Mouse (Mus musculus) gastrocnemius, postnatal 36 days (tissue): Measurements from ENCODE around the gene Gm49383. TPM values are rescaled to one million over a fixed set of nuclear protein-coding genes. Genes with fewer than 3 reads are reported as not detected.
"Not testable (repeated sequence)": the region's sequence is repeated elsewhere in the genome, so short reads cannot be mapped to it uniquely, and the experiment has no call there.

Experiments
- DNase-seq, 2 experiments: peaks; one replicate each; pipeline ENCODE4 v3.0.0; 2022
- intact Hi-C: fragments of 180-260 bp; cut with DNase I; formaldehyde crosslinking; loops from one replicate; pipeline ENCODE4 v1.15.1; 2025
- microRNA-seq, 2 experiments: library from miRNA; unstranded; fragments of <30 nt; microRNA quantifications; one replicate each; pipeline ENCODE4 v1.2.0; 2021
- total RNA-seq, 2 experiments: library from RNA; stranded (reverse); gene quantifications; 2 replicates each; pipeline ENCODE4 v1.2.3; 2021

Gene Gm49383
- total RNA-seq, 2 experiments from 2014 or later, result 1.9 to 3.2 TPM

DNA sequence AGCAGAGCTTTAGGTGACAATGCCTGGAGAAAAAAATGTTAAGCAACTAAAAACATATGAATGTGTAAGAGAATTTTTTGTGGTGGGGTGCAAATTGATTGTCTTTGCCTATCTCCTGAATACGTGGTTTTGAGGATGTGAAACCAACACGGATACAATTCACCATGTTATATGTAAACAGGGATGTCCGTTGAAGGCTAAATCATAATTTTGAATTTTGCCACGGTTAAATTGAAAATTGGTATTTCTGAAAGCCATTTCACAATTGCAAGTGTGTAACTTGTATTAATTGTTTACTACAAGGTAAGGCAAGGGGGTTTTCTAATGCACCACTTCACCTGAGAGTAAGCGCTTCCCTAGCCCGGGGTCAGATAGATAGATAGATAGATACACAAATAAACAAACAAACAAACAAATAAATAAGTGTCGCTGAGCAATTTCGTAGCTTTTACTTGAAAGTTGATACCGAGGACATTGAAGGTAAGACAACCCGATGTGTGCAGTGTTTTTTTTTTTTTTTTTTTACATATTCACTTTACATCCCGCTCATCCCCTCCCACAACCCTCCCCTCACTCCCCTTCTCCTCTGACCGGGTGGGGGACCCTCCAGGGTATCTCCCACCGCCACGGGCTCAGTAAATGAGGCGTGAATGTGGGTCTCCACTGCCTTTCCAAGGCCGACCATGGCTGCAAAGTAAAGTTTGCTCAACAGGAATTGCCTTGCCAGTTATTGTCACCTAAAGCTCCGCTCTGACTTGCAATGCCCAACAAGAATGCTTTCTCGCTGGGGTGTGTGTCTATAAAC lies 29.0 kb downstream of the Gm49383 start:
- DNase-seq, result no peak
- intact Hi-C loops, result no loop called here

DNA sequence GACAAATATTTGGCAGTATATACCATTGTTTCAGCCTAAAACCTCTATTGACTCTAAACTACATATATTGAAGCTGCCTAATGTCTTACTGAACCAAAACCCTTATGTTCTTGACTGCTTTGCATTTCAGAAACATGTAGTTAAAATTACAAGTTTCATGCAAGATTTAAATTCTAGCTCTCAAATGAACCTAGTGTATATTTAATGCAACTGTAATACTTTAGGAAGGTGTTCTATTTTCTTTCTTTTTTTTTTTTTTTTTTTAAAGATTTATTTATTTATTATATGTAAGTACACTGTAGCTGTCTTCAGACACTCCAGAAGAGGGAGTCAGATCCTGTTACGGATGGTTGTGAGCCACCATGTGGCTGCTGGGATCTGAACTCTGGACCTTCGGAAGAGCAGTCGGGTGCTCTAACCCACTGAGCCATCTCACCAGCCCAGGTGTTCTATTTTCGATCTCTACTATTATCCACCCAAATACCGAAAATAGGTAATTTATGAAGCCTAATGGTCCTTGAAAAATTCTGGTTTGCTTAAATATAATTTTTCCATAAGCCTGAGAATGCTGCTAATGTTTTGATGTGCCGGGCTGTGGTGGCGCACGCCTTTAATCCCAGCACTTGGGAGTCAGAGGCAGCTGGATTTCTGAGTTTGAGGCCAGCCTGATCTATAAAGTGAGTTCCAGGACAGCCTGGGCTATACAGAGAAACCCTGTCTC lies 29.9 kb downstream of the Gm49383 start:
- DNase-seq, result not testable (repeated sequence)

DNA sequence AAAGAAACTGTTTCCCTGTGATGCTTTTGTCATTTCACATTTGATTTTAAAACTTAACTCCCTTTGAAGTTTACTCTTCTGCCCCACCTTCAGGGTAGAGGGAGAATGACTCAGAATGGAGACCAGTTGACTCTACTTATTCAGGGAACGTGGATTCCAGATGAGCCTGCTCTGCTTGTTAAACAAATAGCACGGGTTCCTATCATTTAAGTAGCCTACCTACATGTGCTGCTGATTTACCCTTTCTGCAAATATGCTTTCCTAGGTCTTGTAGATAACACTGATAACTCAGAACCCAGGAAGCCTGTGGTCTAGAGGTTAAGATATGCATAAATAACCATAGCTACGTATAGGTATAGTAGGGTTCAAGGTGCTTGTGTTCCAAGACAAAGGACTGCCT lies 32.0 kb downstream of the Gm49383 start:
- DNase-seq, result no peak
- intact Hi-C loops, result no loop called here

More for the DNA sequence above, 29.9 kb downstream of the Gm49383 start:
- intact Hi-C loops, result not testable (repeated sequence)

DNA sequence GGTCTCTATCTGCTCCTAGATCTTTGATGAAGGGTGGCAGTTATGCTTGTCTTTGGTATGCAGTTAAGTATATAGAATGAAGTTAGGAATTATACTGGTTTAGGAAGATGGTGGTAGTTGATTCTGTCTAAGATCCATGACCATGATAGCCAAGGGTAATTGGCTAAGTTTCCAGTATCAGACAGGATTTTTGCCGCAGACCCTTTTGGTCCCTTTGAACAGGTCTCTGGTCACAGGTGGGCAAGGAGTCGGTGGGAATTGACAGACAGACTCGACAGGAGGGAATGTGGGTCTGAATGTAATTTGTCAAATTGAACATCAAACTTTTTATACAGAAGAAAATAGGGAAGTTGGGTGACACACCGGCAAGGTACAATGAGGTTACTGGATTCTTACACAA lies 33.3 kb downstream of the Gm49383 start:
- DNase-seq, intact Hi-C loops: not testable (repeated sequence)

DNA sequence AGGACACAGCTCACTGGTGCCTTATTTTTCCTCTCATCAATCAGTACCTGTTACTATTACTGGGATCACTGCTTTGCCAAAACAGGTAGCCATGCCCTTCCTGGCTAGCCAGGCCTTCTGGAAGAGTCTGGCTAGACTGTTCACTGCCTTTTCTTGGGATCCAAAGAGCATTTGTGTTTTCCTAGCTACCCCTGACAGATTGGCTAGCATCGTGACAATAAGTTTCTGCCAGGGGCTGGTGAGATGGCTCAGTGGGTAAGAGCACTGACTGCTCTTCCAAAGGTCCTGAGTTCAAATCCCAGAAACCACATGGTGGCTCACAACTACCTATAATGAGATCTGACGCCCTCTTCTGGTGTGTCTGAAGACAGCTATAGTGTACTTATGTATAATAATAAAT lies 36.2 kb downstream of the Gm49383 start:
- intact Hi-C loops, DNase-seq: not testable (repeated sequence)

DNA sequence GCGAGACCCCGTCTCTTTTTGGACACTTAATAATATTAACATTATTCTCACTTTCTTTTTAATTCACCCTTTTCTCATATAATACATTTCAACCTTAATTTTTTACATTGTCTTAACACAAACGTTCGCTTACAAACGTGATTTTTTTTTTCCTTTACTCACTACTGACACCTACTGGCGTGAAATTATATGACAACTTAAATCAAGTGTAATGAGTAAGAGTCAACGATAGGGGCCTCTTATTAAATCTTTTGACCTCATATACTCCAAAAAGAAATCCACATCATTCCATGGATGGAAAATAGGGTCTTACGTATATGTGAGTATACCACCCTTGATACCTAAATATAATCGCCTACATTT lies 37.3 kb downstream of the Gm49383 start:
- intact Hi-C loops, result no loop called here
- DNase-seq, result no peak

DNA sequence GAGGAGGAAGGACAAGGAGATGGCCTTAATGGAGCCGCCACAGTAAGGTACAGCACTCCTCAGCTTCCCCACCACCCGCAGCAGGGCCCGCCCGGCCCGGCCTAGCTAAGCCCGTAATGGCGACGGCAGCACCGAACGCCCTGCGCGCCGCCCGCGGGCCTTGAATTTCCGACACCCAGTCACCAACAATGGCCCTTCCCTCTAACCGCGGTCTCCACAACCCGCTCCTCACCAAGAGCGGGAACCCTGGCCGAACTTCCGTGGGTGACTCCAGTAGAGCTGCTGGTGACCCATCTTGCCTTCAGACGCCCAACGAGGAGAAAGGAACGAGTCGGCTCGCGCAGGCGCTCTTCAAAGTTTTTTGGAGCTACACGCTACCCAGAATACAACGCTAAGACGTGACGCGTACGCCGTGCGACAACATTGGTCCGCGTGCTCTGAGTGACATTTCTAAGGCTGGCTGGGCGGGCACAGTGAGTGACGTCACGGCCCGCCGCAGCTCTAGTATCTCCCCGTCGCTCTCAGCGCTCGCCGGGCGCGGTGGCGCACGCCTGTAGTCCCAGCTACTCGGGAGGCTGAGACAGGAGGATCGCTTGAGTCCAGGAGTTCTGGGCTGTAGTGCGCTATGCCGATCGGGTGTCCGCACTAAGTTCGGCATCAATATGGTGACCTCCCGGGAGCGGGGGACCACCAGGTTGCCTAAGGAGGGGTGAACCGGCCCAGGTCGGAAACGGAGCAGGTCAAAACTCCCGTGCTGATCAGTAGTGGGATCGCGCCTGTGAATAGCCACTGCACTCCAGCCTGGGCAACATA lies 37.9 kb downstream of the Gm49383 start, which contains the start of gene Rps29:
Rps29 (minus strand) TSS at position 422 of the 813 bp plus-strand sequence.
- intact Hi-C loops, result not testable (repeated sequence)

DNA sequence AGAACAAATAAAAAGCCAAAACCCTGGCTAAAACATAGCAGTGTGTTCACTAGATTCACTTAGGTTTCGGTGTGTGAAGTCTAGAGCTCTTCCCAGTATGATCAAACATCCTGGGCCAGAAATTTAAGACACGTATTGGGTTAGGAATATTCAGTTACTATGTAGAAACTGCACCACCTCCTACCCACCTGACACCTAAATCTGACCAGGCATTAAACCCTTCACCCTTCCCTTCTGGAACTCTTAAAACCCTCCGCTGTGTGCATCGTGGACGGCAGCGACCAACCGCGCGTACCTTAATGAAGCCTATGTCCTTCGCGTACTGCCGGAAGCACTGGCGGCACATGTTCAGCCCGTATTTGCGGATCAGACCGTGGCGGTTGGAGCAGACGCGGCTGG lies 38.5 kb downstream of the Gm49383 start:
- intact Hi-C loops, result no loop called here
- no peak for DNase-seq

More for the DNA sequence above, 37.9 kb downstream of the Gm49383 start, which contains the start of gene Rps29:
- peak; percentile 93 to 96 for DNase-seq

DNA sequence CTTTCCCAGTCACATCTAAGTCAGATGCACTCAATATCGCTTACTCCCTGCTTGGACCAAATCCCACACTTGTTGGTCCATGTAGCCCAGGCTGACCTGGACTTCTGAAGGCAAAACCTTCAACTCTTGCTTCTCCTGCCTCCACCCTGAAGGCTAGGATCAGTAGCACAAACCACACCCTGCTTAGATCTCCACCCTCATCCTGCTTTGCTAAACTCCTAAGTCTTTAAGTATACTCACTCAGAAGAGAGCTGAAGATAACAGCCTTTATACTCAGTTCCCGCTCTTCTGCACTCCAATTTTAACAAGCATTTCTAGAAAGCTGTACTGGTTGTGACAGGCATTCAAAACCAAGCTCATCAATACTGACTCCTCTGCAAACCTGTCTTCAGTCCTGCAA lies 39.8 kb downstream of the Gm49383 start:
- intact Hi-C loops, result no loop called here
- DNase-seq, result no peak

DNA sequence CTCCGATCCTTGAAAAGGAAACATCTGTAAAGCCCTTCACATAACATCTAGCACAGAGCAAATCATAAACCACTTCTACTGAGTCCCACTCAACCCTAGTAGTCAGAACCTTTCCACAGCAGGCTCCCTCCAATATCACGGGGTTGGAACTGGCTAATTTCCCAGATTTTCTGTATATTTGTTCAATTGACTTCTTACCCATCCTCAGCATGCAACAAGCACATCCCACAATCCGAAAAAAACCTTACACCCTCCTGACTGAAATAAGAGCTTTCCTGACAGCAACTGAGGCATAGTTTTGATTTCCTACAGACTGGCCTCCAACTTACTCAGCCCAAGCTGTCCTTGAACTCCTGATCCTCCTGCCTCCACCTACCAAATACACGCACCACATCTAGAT lies 40.5 kb downstream of the Gm49383 start:
- DNase-seq, result no peak
- intact Hi-C loops, result no loop called here

DNA sequence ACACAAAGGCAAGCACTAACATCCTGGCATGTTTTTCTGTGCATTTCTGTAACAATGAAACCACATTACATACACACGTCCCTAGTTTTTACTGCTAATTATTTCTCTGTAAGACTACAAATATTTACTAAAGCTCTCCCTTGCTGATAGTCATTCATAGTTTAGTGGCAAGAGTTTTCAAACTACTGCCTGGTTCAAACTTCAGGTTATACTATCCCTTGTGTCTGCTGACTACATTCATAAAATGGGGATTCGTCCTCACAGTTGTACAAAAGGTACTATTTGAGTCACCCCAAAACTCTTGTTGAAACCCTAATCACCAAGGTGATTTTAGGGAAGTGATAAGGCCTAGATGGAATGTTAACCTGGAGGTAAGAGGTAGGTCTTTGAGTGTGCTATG lies 41.0 kb downstream of the Gm49383 start:
- DNase-seq, result no peak
- intact Hi-C loops, result no loop called here

DNA sequence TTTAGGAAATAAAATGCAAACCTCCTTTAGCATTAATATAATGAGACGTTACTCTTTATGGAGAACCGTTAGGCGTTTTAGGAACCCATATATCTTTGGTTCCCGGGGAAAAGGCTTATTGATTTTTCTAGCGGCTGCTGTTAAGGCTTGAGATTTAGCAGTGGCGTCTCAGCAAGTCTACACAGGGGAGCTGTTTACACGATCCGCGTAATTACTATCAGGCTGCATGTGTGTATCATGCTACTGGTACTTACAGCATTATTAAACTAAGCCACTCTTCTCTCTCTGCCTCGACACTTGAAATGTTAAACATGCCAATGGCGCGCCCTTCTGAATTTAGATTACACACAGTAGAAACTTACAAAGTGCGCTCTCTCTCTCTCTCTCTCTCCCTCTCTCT lies 46.9 kb downstream of the Gm49383 start:
- intact Hi-C loops, result no loop called here

DNA sequence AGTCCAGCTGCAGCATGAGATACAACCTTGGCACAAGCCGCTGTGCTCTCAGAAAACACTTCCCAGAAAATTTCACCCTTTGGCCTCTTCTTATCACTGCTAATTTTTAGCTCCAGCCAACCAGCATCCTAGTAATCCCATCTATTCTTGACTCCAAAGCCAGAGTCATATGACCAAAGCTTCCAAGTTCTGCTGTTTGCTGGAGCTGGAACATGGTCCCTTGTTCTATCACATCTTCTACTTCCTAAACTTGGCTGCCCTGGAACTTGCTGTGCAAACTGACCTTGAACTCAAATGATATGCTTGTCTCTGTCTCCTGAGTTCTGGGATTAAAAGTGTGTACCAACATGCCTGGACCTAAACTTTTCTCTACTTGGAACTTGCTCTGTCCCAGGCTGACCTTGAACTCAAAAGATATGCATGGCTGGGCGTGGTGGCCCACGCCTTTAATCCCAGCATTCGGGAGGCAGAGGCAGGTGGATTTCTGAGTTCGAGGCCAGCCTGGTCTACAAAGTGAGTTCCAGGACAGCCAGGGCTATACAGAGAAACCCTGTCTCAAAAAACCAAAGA lies 49.7 kb downstream of the Gm49383 start:
- intact Hi-C loops, result no loop called here
- no peak for DNase-seq

More for the DNA sequence above, 46.9 kb downstream of the Gm49383 start:
- DNase-seq, result no peak

DNA sequence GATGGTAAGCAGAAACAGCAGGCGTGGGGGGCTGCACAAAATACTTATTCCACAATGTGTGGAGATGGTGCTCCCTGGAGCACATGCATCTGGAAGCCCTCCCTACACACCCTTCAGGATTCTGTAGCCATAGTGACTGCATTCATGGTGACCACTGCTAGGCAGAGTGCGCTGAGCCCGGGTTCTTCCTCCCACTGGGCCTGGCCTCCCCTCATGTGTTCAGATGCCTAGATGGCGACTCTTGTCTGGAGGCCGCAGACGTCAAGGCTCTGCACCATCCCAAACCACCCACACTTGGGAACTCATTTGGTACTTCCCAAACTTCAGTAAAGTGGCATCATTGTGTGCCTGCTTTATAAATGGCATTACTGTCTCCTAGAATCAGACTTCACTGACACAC lies 53.4 kb downstream of the Gm49383 start:
- DNase-seq, result no peak
- intact Hi-C loops, result no loop called here

DNA sequence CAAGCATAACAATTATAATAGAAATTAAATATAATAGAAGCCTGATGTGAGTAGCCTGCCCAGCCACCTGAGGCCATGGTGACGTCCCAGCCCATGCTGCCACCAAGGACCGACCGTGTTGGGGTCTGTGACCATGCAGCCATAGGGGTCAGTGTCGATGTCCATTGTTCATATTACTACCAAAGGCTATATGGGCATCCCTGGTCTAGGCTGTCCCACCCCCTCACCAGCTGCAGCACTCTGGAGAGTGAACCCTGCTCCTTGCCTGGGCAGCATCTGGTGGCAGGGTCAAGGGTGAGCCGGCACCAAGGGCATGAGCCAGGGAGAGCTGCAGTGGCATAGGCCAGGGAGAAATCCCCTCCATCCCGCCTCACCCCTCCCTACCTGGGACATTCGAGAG lies 57.1 kb downstream of the Gm49383 start:
- DNase-seq, result no peak
- intact Hi-C loops, result no loop called here

DNA sequence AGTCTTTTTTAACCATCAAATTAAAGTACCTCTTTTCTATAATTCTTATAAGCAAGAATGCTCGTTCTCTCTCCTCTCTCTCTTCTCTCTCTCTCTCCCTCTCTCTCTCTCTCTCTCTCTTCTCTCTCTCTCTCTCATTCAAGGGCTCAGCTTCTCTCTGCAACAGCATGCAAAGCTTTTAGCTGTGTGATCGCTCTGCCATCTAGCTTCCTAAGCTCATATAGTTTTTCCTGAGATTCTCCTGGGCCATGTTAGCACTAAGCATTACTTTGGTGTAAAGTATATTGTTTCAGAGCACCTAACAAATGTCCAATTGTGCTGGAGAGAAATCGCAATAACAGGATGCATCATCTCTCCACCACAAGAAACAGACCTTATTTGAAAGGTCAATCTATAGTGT lies 57.7 kb downstream of the Gm49383 start:
- DNase-seq, result no peak
- intact Hi-C loops, result no loop called here

Small RNA genes lying within 50 kb of the gene (microRNA-seq; reads per million reads assigned to microRNA genes)
- 0 reads per million in 2 experiments for gene Gm47287
- gene Gm47295, result 1.4 to 3.0 reads per million in 2 experiments

Other genes with a start within 250 kb of the Gm49383 start
- 100 to 1,000 TPM; 736 to 913 TPM for gene Rps29, start 37.9 kb downstream of the Gm49383 start, total RNA-seq
- gene Lrr1, start 28.3 kb downstream of the Gm49383 start, total RNA-seq, result not detected
- gene Rpl36al, start 13.0 kb downstream of the Gm49383 start, total RNA-seq, result 100 to 1,000 TPM; 256 to 308 TPM
- 1 to 10 TPM; 6.5 to 7.7 TPM for gene Mgat2, start 12.9 kb downstream of the Gm49383 start, total RNA-seq
- gene Dnaaf2, start 1.3 kb upstream of the Gm49383 start, total RNA-seq, result under 1 TPM; 0.33 to 0.44 TPM
- gene Gm49384, start 7.2 kb upstream of the Gm49383 start, total RNA-seq, result 1 to 10 TPM; 1.5 to 1.8 TPM
- under 1 TPM; 0.30 to 0.33 TPM for gene Pole2, start 31.1 kb upstream of the Gm49383 start, total RNA-seq
- gene Klhdc1, start 44.1 kb upstream of the Gm49383 start, total RNA-seq, result 10 to 100 TPM; 17.2 to 19.6 TPM
- gene Klhdc2, start 99.6 kb upstream of the Gm49383 start, total RNA-seq, result 100 to 1,000 TPM; 102 to 105 TPM
- 10 to 100 TPM; 15.9 to 21.6 TPM for gene Nemf, start 160.1 kb upstream of the Gm49383 start, total RNA-seq
- gene Arf6, start 175.0 kb upstream of the Gm49383 start, total RNA-seq, result 10 to 100 TPM; 18.3 to 20.9 TPM
- not detected for gene Gm9887, start 175.4 kb upstream of the Gm49383 start, total RNA-seq